Mouse (Mus musculus) midbrain, embryonic 15.5 days (tissue): ENCODE results near the gene Vipr2. TPM values are rescaled to one million over a fixed set of nuclear protein-coding genes. Genes with fewer than 3 reads are reported as not detected.

Source experiments
- ATAC-seq: fragments of 200-750 bp; cut with Nextera tagmentation; replicated peaks from 2 replicates; pipeline ENCODE4 v1.8.0; 2017; ENCODE audit warnings: moderate TSS enrichment
- H3K27ac ChIP-seq: fragments of 300-500 bp; sonication (generic); 2 replicates; pipeline ENCODE4 v1.5.1; 2015; ENCODE audit warnings: mild to moderate bottlenecking, inconsistent platforms
- H3K27me3 ChIP-seq: fragments of 300-500 bp; sonication (generic); replicated peaks from 2 replicates; pipeline ENCODE4 v1.6.1; 2015; ENCODE audit warnings: inconsistent platforms
- H3K36me3 ChIP-seq: fragments of 300-500 bp; sonication (generic); replicated peaks from 2 replicates; pipeline ENCODE4 v1.6.1; 2015; ENCODE audit warnings: inconsistent platforms
- H3K4me1 ChIP-seq: fragments of 300-500 bp; sonication (generic); 2 replicates; pipeline ENCODE4 v1.6.1; 2015; ENCODE audit warnings: inconsistent platforms
- H3K4me2 ChIP-seq: fragments of 300-500 bp; sonication (generic); 2 replicates; pipeline ENCODE4 v1.6.1; 2015; ENCODE audit warnings: inconsistent platforms, mild to moderate bottlenecking, moderate library complexity
- H3K4me3 ChIP-seq: fragments of 300-500 bp; sonication (generic); 2 replicates; pipeline ENCODE4 v1.5.1; 2015; ENCODE audit warnings: mild to moderate bottlenecking, inconsistent platforms
- H3K9ac ChIP-seq: fragments of 300-500 bp; sonication (generic); 2 replicates; pipeline ENCODE4 v1.6.1; 2015; ENCODE audit warnings: mild to moderate bottlenecking, inconsistent platforms
- H3K9me3 ChIP-seq: fragments of 300-500 bp; sonication (generic); 2 replicates; pipeline ENCODE4 v1.6.1; 2016; ENCODE audit warnings: inconsistent platforms
- WGBS: fragments of 180-500 bp; shearing (Covaris S2); methylation state at CpG from one replicate; pipeline ENCODE4 v1.1.7; 2015; ENCODE audit warnings: mixed read lengths; 5-methylcytosine and 5-hydroxymethylcytosine counted together
- polyA plus RNA-seq: library from polyadenylated mRNA; unstranded; fragments of >200 nt; fragmentation: Nextera tagmentation; extraction: Ambion mirVana; gene quantifications from 2 replicates; pipeline ENCODE4 v1.2.1, GENCODE M21; 2015

Vipr2 gene
- 0.45 and 0.86 TPM in 2 replicates for polyA plus RNA-seq

DNA sequence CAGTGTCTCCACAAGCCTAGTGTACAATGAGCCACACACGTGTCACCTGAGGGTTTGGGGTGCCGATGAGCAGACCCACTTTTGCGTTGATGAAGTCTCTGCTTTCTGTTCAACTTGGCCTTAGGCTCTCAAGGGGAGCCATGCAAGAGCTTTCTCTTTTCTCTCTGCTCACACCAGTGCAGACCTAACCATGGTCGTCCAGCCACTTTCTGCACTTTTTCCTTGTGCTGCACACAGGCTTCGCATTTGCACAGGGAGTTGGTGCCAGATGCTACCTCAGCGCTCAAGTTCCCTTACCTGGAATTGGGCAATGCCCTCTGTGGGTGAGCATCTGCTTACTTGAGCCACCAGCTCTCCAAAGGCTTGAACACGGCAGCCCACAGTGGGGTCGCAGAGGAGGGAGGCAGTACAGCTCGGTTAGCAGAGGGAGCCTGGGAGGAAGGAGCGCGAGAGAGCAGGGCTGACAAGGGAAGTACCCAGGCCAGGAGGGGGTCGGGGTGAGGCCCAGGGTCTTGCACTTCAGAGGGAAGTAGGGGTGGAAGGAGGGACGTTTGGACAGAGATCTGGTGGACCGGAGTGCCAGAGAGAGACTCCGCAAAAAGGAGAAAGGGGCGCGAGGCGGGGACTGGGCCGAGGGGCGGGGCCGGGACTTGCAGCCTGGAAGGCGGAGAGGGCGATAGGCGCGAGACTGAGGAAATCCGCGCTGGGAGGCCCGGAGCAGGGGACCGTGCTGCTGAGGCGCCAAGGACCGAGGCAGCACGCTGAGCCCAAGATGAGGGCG is at the start of gene Vipr2:
TSS of gene Vipr2 (plus strand) at position 653 of the 781 bp plus-strand sequence.
- Histone ChIP-seq H3K9me3 (no peaks in the 10 kb centered on the region), H3K4me3 (peak within 1 kb of the TSS; percentile 65), H3K9ac (peak within 1 kb of the TSS; percentile 73), H3K36me3 (no peaks in the 10 kb centered on the region), H3K27ac (no peak within 1 kb of the TSS), H3K4me2 (peak within 1 kb of the TSS; percentile 97), H3K27me3 (peaks cover 8% of the 10 kb centered on the region; the same call in 1 of the 2 replicates), H3K4me1 (peaks cover 6% of the 10 kb centered on the region; the same call in 1 of the 2 replicates)
- ATAC-seq, result peak; percentile 94
- WGBS, result 6% methylated on average over 33 of the region's 33 CpGs

DNA sequence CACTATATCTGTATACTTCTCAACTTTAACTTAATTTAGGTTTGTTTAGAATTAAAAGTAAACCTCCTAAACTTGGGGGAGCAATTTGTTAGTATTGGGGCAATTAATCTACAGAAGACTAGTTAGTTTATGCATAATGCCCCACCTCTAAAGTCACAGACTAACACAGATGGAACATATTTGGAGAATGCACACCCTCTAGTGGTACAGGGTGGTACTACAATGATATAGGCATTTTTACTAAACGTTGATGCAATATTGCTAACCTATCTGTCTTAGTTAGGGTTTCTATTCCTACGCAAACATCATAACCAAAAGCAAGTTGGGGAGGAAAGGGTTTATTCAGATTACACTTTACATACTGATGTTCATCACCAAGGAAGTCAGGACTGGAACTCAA is 49.4 kb upstream of the Vipr2 start:
- no peak for ATAC-seq
- H3K4me1 ChIP-seq, result no peaks in the 10 kb centered on the region
- H3K27ac ChIP-seq, result no peak overlapping the region
- no peaks in the 10 kb centered on the region for H3K36me3 ChIP-seq
- no peak overlapping the region for H3K4me3 ChIP-seq
- H3K4me2 ChIP-seq, result no peak overlapping the region
- H3K27me3 ChIP-seq, result no peaks in the 10 kb centered on the region
- no peaks in the 10 kb centered on the region for H3K9me3 ChIP-seq
- WGBS, result 47% methylated on average over 2 of the region's 2 CpGs
- H3K9ac ChIP-seq, result no peak overlapping the region

DNA sequence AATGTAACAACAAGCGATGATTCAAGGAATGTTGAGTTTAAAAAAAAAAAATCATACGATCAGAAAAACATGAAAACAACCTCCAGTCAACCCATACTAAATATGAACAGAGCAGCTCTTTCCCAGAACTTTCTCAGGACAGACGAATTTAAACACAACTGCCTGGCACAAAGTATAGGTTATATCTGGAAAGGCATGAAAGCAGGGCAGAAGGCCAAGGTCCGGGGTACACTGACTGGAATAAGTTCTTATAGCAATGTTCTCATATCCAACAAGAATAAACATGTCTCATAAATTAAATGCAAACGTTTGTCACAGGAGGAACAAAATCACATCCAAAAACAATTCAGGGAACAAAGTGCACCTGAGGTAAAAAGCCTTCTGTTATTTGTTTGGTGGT is 42.2 kb upstream of the Vipr2 start:
- ATAC-seq, result no peak
- WGBS, result 76% methylated on average over 5 of the region's 5 CpGs
- no peaks in the 10 kb centered on the region for H3K4me1 ChIP-seq

GRCm38 (mm10) chr12:116044785-116045184 is 32.7 kb upstream of the Vipr2 start:
- peaks cover 17% of the 10 kb centered on the region for H3K4me1 ChIP-seq
- no peak overlapping the region for H3K9ac ChIP-seq
- H3K27me3 ChIP-seq, result no peaks in the 10 kb centered on the region
- no peak overlapping the region for H3K4me2 ChIP-seq
- H3K9me3 ChIP-seq, result no peaks in the 10 kb centered on the region
- no peak overlapping the region for H3K27ac ChIP-seq
- H3K36me3 ChIP-seq, result no peaks in the 10 kb centered on the region
- ATAC-seq, result no peak
- 91% methylated on average over 5 of the region's 5 CpGs for WGBS
- H3K4me3 ChIP-seq, result no peak overlapping the region

More for the DNA sequence above, 42.2 kb upstream of the Vipr2 start:
- Histone ChIP-seq H3K36me3 (no peaks in the 10 kb centered on the region), H3K9ac (no peak overlapping the region), H3K4me3 (no peak overlapping the region), H3K9me3 (no peaks in the 10 kb centered on the region), H3K27ac (no peak overlapping the region), H3K4me2 (no peak overlapping the region), H3K27me3 (no peaks in the 10 kb centered on the region)

GRCm38 (mm10) chr12:116047440-116048377 is 29.8 kb upstream of the Vipr2 start, which contains the start of gene Zfp386:
Gene Zfp386 (plus strand): TSS chr12:116047724.
- peak; percentile 99 for ATAC-seq

GRCm38 (mm10) chr12:116048766-116049165 is 28.8 kb upstream of the Vipr2 start:
- Histone ChIP-seq H3K4me3 (peak overlapping the region; percentile 75), H3K4me1 (peaks cover 26% of the 10 kb centered on the region), H3K9ac (peak overlapping the region; percentile 82), H3K36me3 (no peaks in the 10 kb centered on the region), H3K27me3 (no peaks in the 10 kb centered on the region), H3K9me3 (no peaks in the 10 kb centered on the region), H3K4me2 (peak overlapping the region; percentile 71), H3K27ac (0 out of 2 replicates have a peak overlapping the region, but pooled peaks have one; percentile 96)
- 66% methylated on average over 7 of the region's 7 CpGs for WGBS
- ATAC-seq, result no peak

More at GRCm38 (mm10) chr12:116047440-116048377, 29.8 kb upstream of the Vipr2 start, which contains the start of gene Zfp386:
- no peaks in the 10 kb centered on the region for H3K27me3 ChIP-seq
- peak within 1 kb of the TSS; percentile 82 for H3K9ac ChIP-seq
- H3K4me1 ChIP-seq, result peaks cover 26% of the 10 kb centered on the region
- no peaks in the 10 kb centered on the region for H3K9me3 ChIP-seq
- peak within 1 kb of the TSS; percentile 96 for H3K27ac ChIP-seq
- peak within 1 kb of the TSS; percentile 75 for H3K4me3 ChIP-seq
- H3K4me2 ChIP-seq, result peak within 1 kb of the TSS; percentile 71
- WGBS, result under 1% methylated on average over 55 of the region's 55 CpGs
- H3K36me3 ChIP-seq, result no peaks in the 10 kb centered on the region

DNA sequence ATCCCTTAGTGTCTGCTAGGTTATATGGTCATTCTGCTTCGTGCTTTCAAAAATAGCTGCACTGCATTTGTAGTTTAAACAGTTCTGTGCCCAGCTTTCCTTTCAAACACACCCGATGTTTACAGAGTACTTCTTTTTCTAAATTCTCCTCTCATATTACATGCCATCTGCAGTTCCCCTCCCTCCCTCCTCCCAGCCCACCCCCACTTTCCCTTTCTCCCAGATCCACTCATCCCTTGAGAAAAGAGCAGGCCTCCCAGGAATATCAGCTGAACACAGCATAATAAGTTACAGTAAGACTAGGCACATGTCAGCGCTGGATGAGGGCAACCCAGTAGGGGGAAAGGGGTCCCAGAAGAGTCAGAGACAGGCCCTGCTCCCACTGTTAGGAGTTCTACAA is 28.3 kb upstream of the Vipr2 start:
- Histone ChIP-seq H3K4me1 (peaks cover 26% of the 10 kb centered on the region), H3K4me3 (peak overlapping the region; percentile 75), H3K36me3 (peaks cover 2% of the 10 kb centered on the region; the same call in 1 of the 2 replicates), H3K9ac (peak overlapping the region; percentile 82; the same call in 1 of the 2 replicates), H3K9me3 (0 out of 2 replicates have a peak, but pooled peaks cover 1% of the 10 kb centered on the region), H3K27me3 (no peaks in the 10 kb centered on the region), H3K27ac (no peak overlapping the region), H3K4me2 (peak overlapping the region; percentile 71)
- WGBS, result 87% methylated on average over 3 of the region's 3 CpGs
- ATAC-seq, result no peak

DNA sequence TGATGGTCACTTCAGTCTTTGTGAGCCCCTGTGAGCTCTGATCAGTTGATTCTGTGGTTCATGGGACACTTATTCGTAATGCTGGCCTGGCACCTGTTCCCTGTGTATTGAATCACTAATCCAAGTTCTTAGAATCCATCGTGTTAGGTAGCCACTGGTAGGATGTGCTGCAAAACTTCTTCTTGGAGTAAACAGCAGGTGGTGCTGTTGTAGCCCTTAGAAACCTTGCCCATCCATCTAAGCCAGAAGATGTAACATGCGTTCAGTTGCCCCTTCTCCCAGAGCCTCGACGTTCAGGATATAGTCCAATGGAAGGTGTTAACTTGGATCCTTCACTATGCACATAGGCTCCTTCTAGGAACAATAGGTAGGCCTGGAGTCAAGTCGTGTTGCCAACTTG is 27.8 kb upstream of the Vipr2 start:
- WGBS, result 91% methylated on average over 6 of the region's 6 CpGs
- Histone ChIP-seq H3K36me3 (peaks cover 7% of the 10 kb centered on the region), H3K27ac (no peak overlapping the region), H3K4me2 (peak overlapping the region; percentile 71; the same call in 1 of the 2 replicates), H3K4me3 (no peak overlapping the region), H3K4me1 (peaks cover 26% of the 10 kb centered on the region), H3K27me3 (no peaks in the 10 kb centered on the region), H3K9me3 (peaks cover 6% of the 10 kb centered on the region; the same call in 1 of the 2 replicates), H3K9ac (no peak overlapping the region)
- ATAC-seq, result no peak

- H3K4me3 ChIP-seq, result no peak overlapping the region
- no peak for ATAC-seq
- H3K4me2 ChIP-seq, result no peak overlapping the region
- no peaks in the 10 kb centered on the region for H3K27me3 ChIP-seq
- WGBS, result 95% methylated on average over 8 of the region's 8 CpGs
- H3K9ac ChIP-seq, result no peak overlapping the region
- H3K27ac ChIP-seq, result no peak overlapping the region
- peaks cover 44% of the 10 kb centered on the region for H3K36me3 ChIP-seq
- peaks cover 15% of the 10 kb centered on the region; the same call in 1 of the 2 replicates for H3K9me3 ChIP-seq
- peaks cover 13% of the 10 kb centered on the region for H3K4me1 ChIP-seq
Observed at GRCm38 (mm10) chr12:116054342-116054741, 23.2 kb upstream of the Vipr2 start.

- H3K27ac ChIP-seq, result no peak overlapping the region
- H3K36me3 ChIP-seq, result peaks cover 60% of the 10 kb centered on the region
- H3K27me3 ChIP-seq, result no peaks in the 10 kb centered on the region
- H3K9ac ChIP-seq, result no peak overlapping the region
- H3K9me3 ChIP-seq, result peaks cover 24% of the 10 kb centered on the region
- no peaks in the 10 kb centered on the region for H3K4me1 ChIP-seq
- no peak overlapping the region for H3K4me2 ChIP-seq
- no peak overlapping the region for H3K4me3 ChIP-seq
- ATAC-seq, result no peak
- 100% methylated on average over 3 of the region's 3 CpGs for WGBS
Observed at GRCm38 (mm10) chr12:116056112-116056511, 21.4 kb upstream of the Vipr2 start.

- H3K4me2 ChIP-seq, result no peak overlapping the region
- no peaks in the 10 kb centered on the region for H3K27me3 ChIP-seq
- H3K4me1 ChIP-seq, result no peaks in the 10 kb centered on the region
- no peak overlapping the region for H3K27ac ChIP-seq
- no peak overlapping the region for H3K9ac ChIP-seq
- H3K9me3 ChIP-seq, result peaks cover 23% of the 10 kb centered on the region
- no peak overlapping the region for H3K4me3 ChIP-seq
- WGBS, result 96% methylated on average over 5 of the region's 5 CpGs
- H3K36me3 ChIP-seq, result peaks cover 48% of the 10 kb centered on the region
- peak; percentile 55 for ATAC-seq
Observed at GRCm38 (mm10) chr12:116061561-116062193, 15.8 kb upstream of the Vipr2 start.
